Mouse (Mus musculus): ENCODE results near the gene Ndufa13. TPM values are rescaled to one million over a fixed set of nuclear protein-coding genes. Genes with fewer than 3 reads are reported as not detected.

Gene Ndufa13
- polyA plus RNA-seq, 1 experiment from 2014 or later, result 372 TPM

DNA sequence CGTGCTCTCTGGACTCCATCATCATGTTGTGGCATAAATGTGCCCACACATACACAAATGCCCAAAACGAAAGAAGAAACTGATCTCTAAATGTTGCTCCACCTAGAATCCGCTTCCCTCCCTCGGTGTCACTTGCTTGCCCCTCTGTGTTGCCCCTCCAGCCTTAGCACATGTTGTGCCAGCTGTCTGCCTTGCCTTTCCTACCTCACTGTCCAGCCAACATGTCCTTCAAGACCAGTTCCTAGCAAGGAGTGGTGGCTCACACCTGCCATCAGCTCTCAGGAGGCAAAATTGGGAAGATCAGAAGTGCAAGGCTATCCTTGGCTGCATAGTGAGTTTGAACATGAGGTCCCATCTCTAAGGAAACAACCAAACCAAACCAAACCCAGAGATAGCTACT is 25.0 kb downstream of the Ndufa13 start:
- Histone ChIP-seq H3K36me3 (ENCODE audit: control insufficient read depth, insufficient read depth) (no peaks in the 10 kb centered on the region), H3K4me1 (ENCODE audit: control insufficient read depth, insufficient read depth, low read length) (peaks cover 11% of the 10 kb centered on the region; the same call in 1 of the 2 replicates), H3K27me3 (ENCODE audit: control insufficient read depth, insufficient read depth, low read length) (peaks cover 40% of the 10 kb centered on the region), H3K4me3 (ENCODE audit: low read length) (no peak overlapping the region), H3K27ac (ENCODE audit: low read length) (no peak overlapping the region), H3K9ac (ENCODE audit: low read length) (no peak overlapping the region), H3K4me2 (ENCODE audit: low read depth, low read length) (no peak overlapping the region), H3K9me3 (replicated peaks; ENCODE audit: control insufficient read depth, low read length) (no peaks in the 10 kb centered on the region)
- 86% methylated on average over 4 of the region's 4 CpGs for WGBS
- ATAC-seq (replicated peaks; ENCODE audit: extremely low read depth, insufficient read depth, low FRiP score), result no peak

DNA sequence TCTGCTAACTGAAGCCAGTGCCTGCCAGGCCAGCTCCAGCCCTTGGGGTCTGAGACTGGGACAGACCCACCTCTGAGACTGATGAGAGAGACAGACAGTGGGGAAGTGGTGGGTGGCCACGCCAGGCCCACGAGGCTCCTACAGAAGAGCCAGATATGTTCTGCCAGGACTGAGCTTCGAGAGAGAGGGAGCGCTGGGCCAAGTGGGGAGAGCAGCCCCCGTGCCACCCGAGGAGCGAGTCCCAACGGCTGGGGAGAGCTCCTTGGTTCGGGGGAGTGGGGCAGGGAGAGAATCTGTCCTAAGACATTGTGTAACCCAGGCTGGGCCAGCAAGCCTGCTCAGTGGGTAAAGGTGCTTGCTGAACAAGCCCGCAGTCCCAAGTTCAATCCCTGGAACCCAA is 25.4 kb downstream of the Ndufa13 start:
- Histone ChIP-seq H3K27me3 (ENCODE audit: control insufficient read depth, insufficient read depth, low read length) (peaks cover 36% of the 10 kb centered on the region), H3K9me3 (replicated peaks; ENCODE audit: control insufficient read depth, low read length) (no peaks in the 10 kb centered on the region), H3K4me2 (ENCODE audit: low read depth, low read length) (no peak overlapping the region), H3K36me3 (ENCODE audit: control insufficient read depth, insufficient read depth) (no peaks in the 10 kb centered on the region), H3K9ac (ENCODE audit: low read length) (no peak overlapping the region), H3K27ac (ENCODE audit: low read length) (no peak overlapping the region), H3K4me3 (ENCODE audit: low read length) (no peak overlapping the region), H3K4me1 (ENCODE audit: control insufficient read depth, insufficient read depth, low read length) (peaks cover 7% of the 10 kb centered on the region; the same call in 1 of the 2 replicates)
- no peak for ATAC-seq (replicated peaks; ENCODE audit: extremely low read depth, insufficient read depth, low FRiP score)
- WGBS, result 76% methylated on average over 10 of the region's 10 CpGs

DNA sequence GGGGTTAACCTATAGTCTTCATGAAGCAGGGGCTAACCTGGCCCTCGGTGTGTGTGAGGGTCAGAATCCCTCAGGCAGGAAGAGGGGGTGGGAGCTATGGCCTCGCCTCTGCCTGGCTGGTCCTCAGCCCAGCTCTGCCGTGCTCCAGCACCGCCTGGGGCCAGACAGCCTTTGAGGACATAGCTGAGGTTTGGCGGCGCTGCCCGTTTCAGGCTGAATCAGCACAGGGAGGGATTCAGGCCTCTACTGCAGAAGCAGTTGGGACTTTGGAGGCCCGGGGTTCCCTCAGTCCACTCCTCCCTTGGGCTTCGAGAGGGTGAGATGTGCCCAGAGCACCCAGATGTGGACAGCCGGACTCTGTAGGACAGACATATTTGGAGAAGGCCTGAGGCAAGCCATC is 26.3 kb downstream of the Ndufa13 start:
- Histone ChIP-seq H3K36me3 (ENCODE audit: control insufficient read depth, insufficient read depth) (no peaks in the 10 kb centered on the region), H3K27me3 (ENCODE audit: control insufficient read depth, insufficient read depth, low read length) (peaks cover 27% of the 10 kb centered on the region), H3K4me3 (ENCODE audit: low read length) (no peak overlapping the region), H3K4me1 (ENCODE audit: control insufficient read depth, insufficient read depth, low read length) (no peaks in the 10 kb centered on the region), H3K27ac (ENCODE audit: low read length) (no peak overlapping the region), H3K9ac (ENCODE audit: low read length) (no peak overlapping the region), H3K4me2 (ENCODE audit: low read depth, low read length) (no peak overlapping the region), H3K9me3 (replicated peaks; ENCODE audit: control insufficient read depth, low read length) (no peaks in the 10 kb centered on the region)
- WGBS, result 44% methylated on average over 10 of the region's 10 CpGs
- ATAC-seq (replicated peaks; ENCODE audit: extremely low read depth, insufficient read depth, low FRiP score), result no peak

DNA sequence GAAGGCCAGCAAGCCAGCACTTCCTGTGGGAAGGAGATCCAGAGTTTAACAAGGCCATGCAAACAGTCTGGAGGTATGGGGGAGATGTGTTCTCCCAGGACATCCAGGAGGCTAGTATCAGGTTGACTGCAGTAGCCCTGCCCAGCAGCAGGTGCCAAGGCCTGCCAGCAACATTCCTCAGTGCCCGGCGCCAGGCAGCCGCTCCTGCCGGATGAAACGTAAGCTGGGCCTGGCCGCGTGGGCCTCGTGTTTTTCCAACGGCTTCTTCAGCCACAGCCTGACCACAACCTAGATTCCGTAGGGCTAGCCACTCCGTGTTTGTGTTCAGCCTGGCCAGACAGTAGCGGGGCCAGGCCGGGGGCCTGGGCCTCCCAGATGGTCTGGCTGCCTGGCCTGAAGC is 27.7 kb downstream of the Ndufa13 start:
- Histone ChIP-seq H3K4me3 (ENCODE audit: low read length) (no peak overlapping the region), H3K9ac (ENCODE audit: low read length) (no peak overlapping the region), H3K27me3 (ENCODE audit: control insufficient read depth, insufficient read depth, low read length) (peaks cover 13% of the 10 kb centered on the region), H3K4me1 (ENCODE audit: control insufficient read depth, insufficient read depth, low read length) (no peaks in the 10 kb centered on the region), H3K27ac (ENCODE audit: low read length) (no peak overlapping the region), H3K9me3 (replicated peaks; ENCODE audit: control insufficient read depth, low read length) (no peaks in the 10 kb centered on the region), H3K4me2 (ENCODE audit: low read depth, low read length) (no peak overlapping the region), H3K36me3 (ENCODE audit: control insufficient read depth, insufficient read depth) (no peaks in the 10 kb centered on the region)
- 75% methylated on average over 13 of the region's 13 CpGs for WGBS
- no peak for ATAC-seq (replicated peaks; ENCODE audit: extremely low read depth, insufficient read depth, low FRiP score)

DNA sequence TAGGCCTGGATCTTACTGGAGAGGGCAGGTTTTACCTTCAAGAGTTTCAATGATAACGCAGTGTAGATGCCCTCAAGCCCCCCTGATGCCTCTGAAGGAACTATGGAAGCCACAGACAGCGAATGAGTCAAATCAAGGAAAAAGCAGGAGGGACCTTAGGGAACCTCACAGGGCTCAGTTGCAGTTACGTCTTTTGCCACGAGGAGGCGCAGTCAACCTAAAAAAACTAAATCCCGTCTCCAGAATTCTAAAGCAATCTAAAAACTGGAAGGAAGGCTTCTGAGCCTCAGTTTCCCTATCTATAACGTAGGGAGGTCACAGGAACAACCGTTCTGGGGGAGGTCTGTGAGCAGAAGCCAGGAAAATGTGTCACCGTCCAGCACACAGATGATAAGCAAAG is 28.2 kb downstream of the Ndufa13 start:
- Histone ChIP-seq H3K27ac (ENCODE audit: low read length) (no peak overlapping the region), H3K36me3 (ENCODE audit: control insufficient read depth, insufficient read depth) (no peaks in the 10 kb centered on the region), H3K9ac (ENCODE audit: low read length) (no peak overlapping the region), H3K4me3 (ENCODE audit: low read length) (no peak overlapping the region), H3K27me3 (ENCODE audit: control insufficient read depth, insufficient read depth, low read length) (peaks cover 8% of the 10 kb centered on the region), H3K9me3 (replicated peaks; ENCODE audit: control insufficient read depth, low read length) (no peaks in the 10 kb centered on the region), H3K4me1 (ENCODE audit: control insufficient read depth, insufficient read depth, low read length) (no peaks in the 10 kb centered on the region), H3K4me2 (ENCODE audit: low read depth, low read length) (no peak overlapping the region)
- WGBS, result 11% methylated on average over 9 of the region's 9 CpGs
- ATAC-seq (replicated peaks; ENCODE audit: extremely low read depth, insufficient read depth, low FRiP score), result no peak

DNA sequence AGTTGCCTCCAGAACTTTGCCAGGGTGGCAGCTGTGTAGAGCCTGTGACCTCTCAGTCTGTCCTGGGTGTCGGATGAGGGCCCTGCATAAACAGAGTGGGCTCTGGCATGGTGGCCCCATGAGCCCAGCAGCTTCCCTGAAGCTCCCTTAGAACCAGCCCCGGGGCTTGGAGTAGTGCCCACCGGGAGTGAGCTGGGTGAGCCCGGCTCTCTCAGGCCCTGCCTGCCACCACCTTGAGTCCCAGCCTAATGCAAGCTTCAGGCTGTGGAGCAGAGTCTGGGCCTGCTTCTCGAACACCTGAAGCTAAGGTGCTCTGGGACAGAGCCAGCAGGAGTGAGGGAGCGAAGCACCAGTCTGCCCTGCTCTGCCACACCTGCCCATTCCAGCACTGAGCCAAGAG is 31.5 kb downstream of the Ndufa13 start:
- ATAC-seq (replicated peaks; ENCODE audit: extremely low read depth, insufficient read depth, low FRiP score), result no peak
- Histone ChIP-seq H3K4me1 (ENCODE audit: control insufficient read depth, insufficient read depth, low read length) (no peaks in the 10 kb centered on the region; the same call in 1 of the 2 replicates), H3K9me3 (replicated peaks; ENCODE audit: control insufficient read depth, low read length) (no peaks in the 10 kb centered on the region), H3K27me3 (ENCODE audit: control insufficient read depth, insufficient read depth, low read length) (peaks cover 2% of the 10 kb centered on the region; the same call in 1 of the 2 replicates), H3K4me3 (ENCODE audit: low read length) (no peak overlapping the region), H3K9ac (ENCODE audit: low read length) (no peak overlapping the region), H3K4me2 (ENCODE audit: low read depth, low read length) (no peak overlapping the region), H3K36me3 (ENCODE audit: control insufficient read depth, insufficient read depth) (no peaks in the 10 kb centered on the region), H3K27ac (ENCODE audit: low read length) (no peak overlapping the region)
- 66% methylated on average over 6 of the region's 6 CpGs for WGBS

DNA sequence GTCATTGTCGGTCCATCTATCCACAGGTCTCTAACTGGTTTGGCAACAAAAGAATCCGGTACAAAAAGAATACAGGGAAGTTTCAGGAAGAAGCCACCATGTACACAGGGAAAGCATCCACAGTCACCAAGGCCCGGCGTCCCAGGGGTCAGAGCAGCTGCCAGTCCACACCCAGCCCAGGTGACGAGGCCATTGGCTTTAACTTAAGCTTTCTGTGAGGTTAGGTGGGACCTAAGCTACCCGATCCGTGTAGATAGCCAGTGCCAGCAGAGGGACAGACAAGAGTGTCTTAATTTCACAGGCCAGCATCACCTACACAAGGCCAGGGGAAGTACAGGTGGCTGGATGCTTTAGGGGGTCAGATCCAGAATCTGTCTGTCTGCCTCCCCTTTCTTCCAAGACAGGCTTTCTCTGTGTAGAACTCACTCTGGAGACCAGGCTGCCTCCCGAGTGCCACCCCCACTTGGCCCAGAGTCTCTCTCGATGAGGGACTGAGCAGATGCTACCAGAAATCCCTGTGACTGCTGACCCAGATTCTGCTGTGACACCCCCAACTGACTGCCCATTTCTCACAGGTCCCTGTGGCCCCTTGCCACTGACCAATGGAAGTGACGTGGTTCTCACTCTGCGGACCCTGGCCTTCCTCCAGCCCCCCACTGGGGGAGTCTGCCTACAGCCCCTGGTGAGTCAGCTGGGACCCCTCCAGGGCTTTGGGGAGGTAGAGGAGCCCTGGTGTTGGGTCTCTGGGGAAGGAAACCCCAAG is 32.2 kb downstream of the Ndufa13 start:
- 80% methylated on average over 11 of the region's 11 CpGs for WGBS
- no peak overlapping the region for H3K27ac ChIP-seq (ENCODE audit: low read length)
- no peak for ATAC-seq (replicated peaks; ENCODE audit: extremely low read depth, insufficient read depth, low FRiP score)
- H3K27me3 ChIP-seq (ENCODE audit: control insufficient read depth, insufficient read depth, low read length), result peaks cover 2% of the 10 kb centered on the region; the same call in 1 of the 2 replicates
- no peak overlapping the region for H3K4me3 ChIP-seq (ENCODE audit: low read length)
- H3K4me1 ChIP-seq (ENCODE audit: control insufficient read depth, insufficient read depth, low read length), result no peaks in the 10 kb centered on the region; the same call in 1 of the 2 replicates
- H3K4me2 ChIP-seq (ENCODE audit: low read depth, low read length), result no peak overlapping the region
- no peaks in the 10 kb centered on the region for H3K36me3 ChIP-seq (ENCODE audit: control insufficient read depth, insufficient read depth)
- no peak overlapping the region for H3K9ac ChIP-seq (ENCODE audit: low read length)
- no peaks in the 10 kb centered on the region for H3K9me3 ChIP-seq (replicated peaks; ENCODE audit: control insufficient read depth, low read length)

DNA sequence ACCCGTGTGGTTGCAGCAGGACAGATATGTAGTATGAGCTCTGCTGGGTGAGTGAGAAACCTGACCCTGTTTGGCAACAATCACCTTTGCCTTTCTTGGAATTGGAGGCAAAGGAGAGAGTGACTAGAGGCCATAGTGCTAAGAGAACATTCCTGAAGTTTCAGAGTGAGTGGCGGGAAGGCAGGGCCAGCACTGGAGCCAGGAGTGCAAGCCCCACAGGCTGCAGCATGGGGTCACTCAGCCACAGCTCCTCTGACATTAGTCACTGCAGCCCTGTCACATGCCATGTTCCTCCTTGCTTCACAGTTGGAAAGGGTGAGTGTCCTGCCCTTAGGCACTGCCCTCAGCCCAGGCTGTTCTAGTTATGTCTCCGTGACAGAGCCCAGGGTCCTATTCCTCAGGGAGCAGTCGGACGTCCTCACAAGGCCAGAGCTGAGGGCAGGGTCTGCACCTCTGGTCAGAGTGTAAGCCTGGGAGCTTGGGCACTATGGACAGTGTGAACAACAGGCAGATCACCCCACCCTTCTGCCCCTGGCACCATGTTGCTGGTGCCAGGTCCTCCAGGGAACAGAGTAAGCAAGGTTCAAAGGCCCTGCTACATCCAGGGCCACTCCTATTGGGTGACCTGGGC is 34.5 kb downstream of the Ndufa13 start:
- Histone ChIP-seq H3K27ac (ENCODE audit: low read length) (no peak overlapping the region), H3K4me1 (ENCODE audit: control insufficient read depth, insufficient read depth, low read length) (no peaks in the 10 kb centered on the region; the same call in 1 of the 2 replicates), H3K9ac (ENCODE audit: low read length) (no peak overlapping the region), H3K4me3 (ENCODE audit: low read length) (no peak overlapping the region), H3K4me2 (ENCODE audit: low read depth, low read length) (no peak overlapping the region), H3K9me3 (replicated peaks; ENCODE audit: control insufficient read depth, low read length) (no peaks in the 10 kb centered on the region), H3K36me3 (ENCODE audit: control insufficient read depth, insufficient read depth) (no peaks in the 10 kb centered on the region), H3K27me3 (ENCODE audit: control insufficient read depth, insufficient read depth, low read length) (no peaks in the 10 kb centered on the region)
- WGBS, result 62% methylated on average over 5 of the region's 5 CpGs
- ATAC-seq (replicated peaks; ENCODE audit: extremely low read depth, insufficient read depth, low FRiP score), result no peak

DNA sequence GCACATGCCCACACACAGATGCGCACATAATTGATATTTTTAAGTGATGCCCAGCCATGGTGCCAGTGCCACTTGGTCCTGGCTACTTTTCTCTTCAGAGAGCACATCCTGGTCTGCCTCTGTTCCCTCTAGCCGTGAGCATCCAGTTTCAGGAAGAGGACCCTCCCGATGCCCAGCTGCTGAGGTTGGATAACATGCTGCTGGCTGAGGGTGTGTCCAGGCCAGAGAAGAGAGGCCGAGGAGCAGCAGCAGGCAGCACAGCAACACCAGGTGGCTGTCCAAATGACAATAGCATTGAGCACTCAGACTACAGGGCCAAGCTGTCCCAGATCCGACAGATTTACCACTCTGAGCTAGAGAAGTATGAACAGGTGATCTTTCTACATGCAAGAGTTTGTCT is 38.2 kb downstream of the Ndufa13 start:
- Histone ChIP-seq H3K27ac (ENCODE audit: low read length) (no peak overlapping the region), H3K36me3 (ENCODE audit: control insufficient read depth, insufficient read depth) (no peaks in the 10 kb centered on the region), H3K9ac (ENCODE audit: low read length) (no peak overlapping the region), H3K27me3 (ENCODE audit: control insufficient read depth, insufficient read depth, low read length) (no peaks in the 10 kb centered on the region), H3K4me3 (ENCODE audit: low read length) (no peak overlapping the region), H3K4me1 (ENCODE audit: control insufficient read depth, insufficient read depth, low read length) (no peaks in the 10 kb centered on the region; the same call in 1 of the 2 replicates), H3K4me2 (ENCODE audit: low read depth, low read length) (no peak overlapping the region), H3K9me3 (replicated peaks; ENCODE audit: control insufficient read depth, low read length) (no peaks in the 10 kb centered on the region)
- WGBS, result 74% methylated on average over 5 of the region's 5 CpGs
- no peak for ATAC-seq (replicated peaks; ENCODE audit: extremely low read depth, insufficient read depth, low FRiP score)
